Mouse (Mus musculus): ENCODE results near the gene Nat8f6.
"Not testable (repeated sequence)": the region's sequence is repeated elsewhere in the genome, so short reads cannot be mapped to it uniquely, and the experiment has no call there.

Gene Nat8f6

GRCm38 (mm10) chr6:85836098-85836497 is 15.3 kb upstream of the Nat8f6 start:
- DNase-seq (ENCODE audit: low read depth, low spot score) = not testable (repeated sequence)

GRCm38 (mm10) chr6:85835104-85835503 is 14.3 kb upstream of the Nat8f6 start:
- not testable (repeated sequence) for DNase-seq (ENCODE audit: low read depth, low spot score)

- DNase-seq (ENCODE audit: low read depth, low spot score) = not testable (repeated sequence)
These were observed 13.8 kb upstream of the Nat8f6 start for GRCm38 (mm10) chr6:85834504-85835100.

- no peak for DNase-seq (ENCODE audit: low read depth, low spot score)
These were observed 11.1 kb upstream of the Nat8f6 start, which contains the start of gene Nat8 for GRCm38 (mm10) chr6:85831796-85832321. Gene Nat8, minus strand, starts transcription at chr6:85832082.

GRCm38 (mm10) chr6:85829462-85829861 is 8.7 kb upstream of the Nat8f6 start:
- no peak for DNase-seq (ENCODE audit: low read depth, low spot score)

GRCm38 (mm10) chr6:85825886-85826285 is 5.1 kb upstream of the Nat8f6 start:
- no peak for DNase-seq (ENCODE audit: low read depth, low spot score)

GRCm38 (mm10) chr6:85823382-85824090 is 2.8 kb upstream of the Nat8f6 start:
- DNase-seq (ENCODE audit: low read depth, low spot score) = no peak

- no peak for DNase-seq (ENCODE audit: low read depth, low spot score)
These were observed 1.5 kb upstream of the Nat8f6 start for GRCm38 (mm10) chr6:85822286-85822685.

GRCm38 (mm10) chr6:85818338-85818737 is 2.4 kb downstream of the Nat8f6 start:
- no peak for DNase-seq (ENCODE audit: low read depth, low spot score)

GRCm38 (mm10) chr6:85813339-85813738 is 7.4 kb downstream of the Nat8f6 start:
- no peak for DNase-seq (ENCODE audit: low read depth, low spot score)

GRCm38 (mm10) chr6:85810942-85811537 is 9.7 kb downstream of the Nat8f6 start:
- DNase-seq (ENCODE audit: low read depth, low spot score) = not testable (repeated sequence)

- not testable (repeated sequence) for DNase-seq (ENCODE audit: low read depth, low spot score)
These were observed 10.2 kb downstream of the Nat8f6 start for GRCm38 (mm10) chr6:85810514-85810913.

- DNase-seq (ENCODE audit: low read depth, low spot score) = not testable (repeated sequence)
These were observed 11.0 kb downstream of the Nat8f6 start for GRCm38 (mm10) chr6:85809784-85810183.

- DNase-seq (ENCODE audit: low read depth, low spot score) = not testable (repeated sequence)
These were observed 17.6 kb downstream of the Nat8f6 start for GRCm38 (mm10) chr6:85803180-85803579.

GRCm38 (mm10) chr6:85765532-85765931 is 55.2 kb downstream of the Nat8f6 start, which contains the start of gene Nat8f3:
Gene Nat8f3, minus strand, starts transcription at chr6:85765754.
- DNase-seq (ENCODE audit: low read depth, low spot score) = not testable (repeated sequence)

- DNase-seq (ENCODE audit: low read depth, low spot score) = not testable (repeated sequence)
These were observed 57.4 kb downstream of the Nat8f6 start for GRCm38 (mm10) chr6:85763127-85764070.

GRCm38 (mm10) chr6:85762678-85763077 is 58.1 kb downstream of the Nat8f6 start:
- DNase-seq (ENCODE audit: low read depth, low spot score) = not testable (repeated sequence)
